Mouse (Mus musculus): ENCODE measurements around the gene Il17f. TPM values are rescaled to one million over a fixed set of nuclear protein-coding genes. Genes with fewer than 3 reads are reported as not detected.
A peak's percentile ranks its signal among the peaks of the same experiment; 100 is the strongest.

Il17f gene
- total and polyA plus RNA-seq, 2 experiments from 2014 or later = not detected

DNA sequence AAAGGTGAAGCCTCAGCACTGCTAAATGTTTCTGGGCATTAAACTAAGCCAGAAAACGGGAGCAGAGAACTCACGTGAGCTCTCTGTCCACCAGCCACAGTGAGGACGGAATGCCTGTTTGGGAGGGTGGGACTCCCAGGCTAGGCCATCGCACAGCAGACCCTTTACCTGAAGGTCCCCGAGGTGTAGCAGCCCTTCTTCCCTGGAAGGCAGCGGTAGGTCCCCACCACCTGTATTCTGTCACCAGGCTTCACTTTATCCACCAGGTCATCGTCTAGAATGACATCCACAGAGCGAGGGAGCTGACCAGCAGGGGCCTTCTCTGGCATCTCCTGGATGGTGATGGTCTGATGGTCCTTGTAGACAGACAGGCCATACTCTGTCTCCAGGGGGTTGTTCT lies 24.1 kb upstream of the Il17f start:
- H3K27me3 ChIP-seq (ENCODE audit: insufficient read depth, low read length) = no peaks in the 10 kb centered on the region
- no peak for ATAC-seq
- H3K9me3 ChIP-seq (ENCODE audit: low read length) = no peaks in the 10 kb centered on the region
- no peak overlapping the region for H3K27ac ChIP-seq (ENCODE audit: low read depth, low read length)
- H3K36me3 ChIP-seq (ENCODE audit: insufficient read depth) = no peaks in the 10 kb centered on the region
- no peak overlapping the region for H3K4me2 ChIP-seq (ENCODE audit: low read depth)
- no peak overlapping the region for H3K4me3 ChIP-seq (ENCODE audit: low read depth, low read length)
- no peak for DNase-seq
- WGBS = 91% methylated on average over 8 of the region's 8 CpGs
- TF ChIP-seq CTCF (IDR thresholded peaks at IDR 0.05; ENCODE audit: low read depth) = no peak
- no peak overlapping the region for H3K9ac ChIP-seq
- H3K4me1 ChIP-seq (ENCODE audit: insufficient read depth) = no peaks in the 10 kb centered on the region

DNA sequence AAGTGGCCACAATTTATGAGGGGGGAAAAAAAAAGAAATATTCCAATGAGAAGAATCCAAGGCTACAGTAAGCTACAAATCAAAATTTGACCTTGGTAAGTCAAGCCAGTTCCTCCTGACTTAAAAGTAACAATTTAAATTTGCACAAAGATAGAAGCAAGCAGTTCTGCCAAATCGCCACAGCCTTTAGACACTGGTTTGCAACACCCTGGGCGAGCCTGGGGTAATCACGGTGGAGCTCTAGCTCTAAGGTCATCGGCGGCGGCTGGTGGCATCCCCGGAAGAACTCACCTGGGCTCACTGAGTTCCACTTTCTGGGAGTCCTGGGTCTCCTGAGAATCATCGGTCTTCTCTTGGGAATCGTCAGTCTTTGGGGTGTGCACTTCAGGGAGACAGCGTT lies 14.1 kb upstream of the Il17f start:
- H3K4me2 ChIP-seq (ENCODE audit: low read depth) = no peak overlapping the region
- no peak overlapping the region for H3K27ac ChIP-seq (ENCODE audit: low read depth, low read length)
- ATAC-seq = no peak
- H3K27me3 ChIP-seq (ENCODE audit: insufficient read depth, low read length) = no peaks in the 10 kb centered on the region
- peaks cover 8% of the 10 kb centered on the region; the same call in 1 of the 2 replicates for H3K36me3 ChIP-seq (ENCODE audit: insufficient read depth)
- no peak for TF ChIP-seq CTCF (IDR thresholded peaks at IDR 0.05; ENCODE audit: low read depth)
- no peak overlapping the region for H3K4me3 ChIP-seq (ENCODE audit: low read depth, low read length)
- WGBS = 96% methylated on average over 10 of the region's 10 CpGs
- no peaks in the 10 kb centered on the region for H3K4me1 ChIP-seq (ENCODE audit: insufficient read depth)
- DNase-seq = no peak
- no peaks in the 10 kb centered on the region for H3K9me3 ChIP-seq (ENCODE audit: low read length)
- no peak overlapping the region for H3K9ac ChIP-seq

DNA sequence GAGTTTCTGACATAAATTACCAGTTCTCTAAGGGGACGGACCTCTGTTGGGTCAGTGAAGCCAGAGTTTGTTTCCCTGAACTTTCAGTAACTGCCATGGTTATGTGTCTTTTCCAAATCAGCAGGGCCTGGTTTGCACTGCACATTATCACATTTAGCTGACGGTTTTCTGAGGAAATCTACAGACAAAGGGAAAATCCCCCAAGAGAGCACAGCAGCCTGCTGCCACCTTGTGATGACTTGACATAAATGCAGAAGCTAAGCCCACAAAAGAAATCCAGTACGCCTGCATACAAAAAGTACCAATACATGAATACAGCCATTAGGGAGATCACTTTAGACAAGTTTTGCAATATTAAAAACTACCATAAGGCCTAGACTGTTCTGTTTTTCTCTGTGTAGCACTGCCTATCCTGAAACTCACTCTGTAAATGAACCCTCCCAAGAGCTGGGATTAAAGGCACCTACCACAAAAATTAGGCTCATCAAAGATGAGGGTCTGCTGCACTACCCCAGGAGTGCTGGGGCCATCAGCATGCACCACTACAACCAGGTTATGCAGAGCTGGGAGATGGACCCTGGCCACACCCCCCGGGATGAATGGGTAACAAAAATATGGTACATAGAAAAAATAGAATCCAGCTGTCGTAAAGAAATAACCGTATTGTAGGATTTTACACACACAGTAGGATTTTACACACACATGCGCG lies 11.4 kb upstream of the Il17f start:
- H3K4me3 ChIP-seq (ENCODE audit: low read depth, low read length) = no peak overlapping the region
- ATAC-seq = peak; percentile 95
- DNase-seq = peak; percentile 89
- WGBS = 72% methylated on average over 8 of the region's 8 CpGs
- H3K9ac ChIP-seq = no peak overlapping the region
- H3K4me2 ChIP-seq (ENCODE audit: low read depth) = no peak overlapping the region
- no peaks in the 10 kb centered on the region for H3K9me3 ChIP-seq (ENCODE audit: low read length)
- TF ChIP-seq CTCF (IDR thresholded peaks at IDR 0.05; ENCODE audit: low read depth) = peak; percentile 83
- H3K4me1 ChIP-seq (ENCODE audit: insufficient read depth) = no peaks in the 10 kb centered on the region
- peaks cover 4% of the 10 kb centered on the region; the same call in 1 of the 2 replicates for H3K36me3 ChIP-seq (ENCODE audit: insufficient read depth)
- H3K27ac ChIP-seq (ENCODE audit: low read depth, low read length) = peak overlapping the region; percentile 24; the same call in 1 of the 2 replicates
- H3K27me3 ChIP-seq (ENCODE audit: insufficient read depth, low read length) = no peaks in the 10 kb centered on the region

DNA sequence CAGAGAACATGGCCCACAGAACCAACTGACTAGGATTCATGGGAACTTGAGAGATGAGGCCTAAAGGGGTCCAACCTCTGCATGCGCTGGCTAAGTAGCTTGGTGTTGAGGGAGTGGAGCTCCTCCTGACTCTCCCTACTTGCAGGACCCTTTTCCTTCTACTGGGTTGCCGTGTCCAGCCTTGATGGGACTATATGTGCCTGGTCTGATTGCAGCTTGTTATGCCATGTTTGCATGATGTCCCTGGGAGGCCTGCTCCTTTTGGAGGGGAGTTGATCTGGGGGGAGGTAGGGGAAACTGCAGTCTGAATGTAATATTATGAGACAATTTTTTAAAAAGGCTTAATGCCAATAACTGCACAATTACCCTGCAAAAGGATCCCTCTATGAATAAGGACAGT lies 10.9 kb upstream of the Il17f start:
- 91% methylated on average over 2 of the region's 2 CpGs for WGBS
- peak; percentile 35 for ATAC-seq

DNA sequence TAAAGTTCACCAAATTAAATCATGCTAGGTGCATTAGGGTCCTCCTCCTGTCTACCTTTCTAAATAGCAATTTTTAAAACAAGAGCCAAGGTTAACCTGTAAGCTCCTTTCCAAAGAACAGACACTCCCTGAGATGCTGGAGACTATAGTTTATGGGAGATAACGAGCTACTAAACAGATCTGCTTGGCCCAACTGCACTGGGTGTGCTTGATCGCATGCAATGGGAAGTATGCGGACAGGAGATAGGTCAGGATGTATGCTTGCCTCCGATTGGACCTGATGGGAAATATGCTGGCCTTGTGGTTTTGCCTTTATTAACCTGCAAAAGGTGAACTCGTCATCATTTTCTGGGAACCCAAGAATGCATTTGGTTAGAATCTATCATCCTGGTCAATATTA lies 4.8 kb upstream of the Il17f start:
- TF ChIP-seq CTCF (IDR thresholded peaks at IDR 0.05; ENCODE audit: low read depth) = no peak
- Histone ChIP-seq H3K9ac (no peak overlapping the region), H3K9me3 (ENCODE audit: low read length) (no peaks in the 10 kb centered on the region), H3K36me3 (ENCODE audit: insufficient read depth) (no peaks in the 10 kb centered on the region), H3K27ac (ENCODE audit: low read depth, low read length) (no peak overlapping the region), H3K4me1 (ENCODE audit: insufficient read depth) (no peaks in the 10 kb centered on the region), H3K4me2 (ENCODE audit: low read depth) (no peak overlapping the region), H3K4me3 (ENCODE audit: low read depth, low read length) (no peak overlapping the region), H3K27me3 (ENCODE audit: insufficient read depth, low read length) (no peaks in the 10 kb centered on the region)
- 91% methylated on average over 5 of the region's 5 CpGs for whole genome bisulfite sequencing
- ATAC-seq = no peak
- no peak for DNase-seq

More for the DNA sequence above, 10.9 kb upstream of the Il17f start:
- no peak overlapping the region for H3K4me3 ChIP-seq (ENCODE audit: low read depth, low read length)
- H3K4me2 ChIP-seq (ENCODE audit: low read depth) = no peak overlapping the region
- H3K9ac ChIP-seq = no peak overlapping the region
- no peaks in the 10 kb centered on the region for H3K27me3 ChIP-seq (ENCODE audit: insufficient read depth, low read length)
- H3K4me1 ChIP-seq (ENCODE audit: insufficient read depth) = no peaks in the 10 kb centered on the region
- no peak for TF ChIP-seq CTCF (IDR thresholded peaks at IDR 0.05; ENCODE audit: low read depth)
- H3K27ac ChIP-seq (ENCODE audit: low read depth, low read length) = peak overlapping the region; percentile 24
- no peaks in the 10 kb centered on the region; the same call in 1 of the 2 replicates for H3K36me3 ChIP-seq (ENCODE audit: insufficient read depth)
- no peak for DNase-seq
- no peaks in the 10 kb centered on the region for H3K9me3 ChIP-seq (ENCODE audit: low read length)

DNA sequence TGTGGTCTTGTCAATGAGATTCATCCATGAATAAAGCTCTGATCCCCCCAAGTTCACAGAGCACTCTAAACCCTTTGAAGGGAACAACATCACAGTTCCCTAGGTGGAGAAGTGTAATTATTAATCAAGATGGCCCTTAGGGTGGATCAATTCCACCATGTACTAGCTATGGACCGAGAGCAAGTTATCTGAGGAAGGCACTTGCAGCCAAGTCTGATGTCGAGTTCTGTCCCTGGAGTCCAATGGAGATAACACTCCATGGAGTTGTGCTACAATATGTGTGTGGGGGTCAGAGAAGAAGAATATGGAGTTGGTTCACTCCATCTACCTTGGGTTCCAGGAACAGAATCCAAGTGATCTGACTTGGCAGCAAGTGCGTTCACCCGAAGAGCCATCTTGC lies 4.3 kb upstream of the Il17f start:
- no peak for TF ChIP-seq CTCF (IDR thresholded peaks at IDR 0.05; ENCODE audit: low read depth)
- Histone ChIP-seq H3K27me3 (ENCODE audit: insufficient read depth, low read length) (no peaks in the 10 kb centered on the region), H3K9ac (no peak overlapping the region), H3K27ac (ENCODE audit: low read depth, low read length) (no peak overlapping the region), H3K36me3 (ENCODE audit: insufficient read depth) (no peaks in the 10 kb centered on the region), H3K4me3 (ENCODE audit: low read depth, low read length) (no peak overlapping the region), H3K9me3 (ENCODE audit: low read length) (no peaks in the 10 kb centered on the region), H3K4me1 (ENCODE audit: insufficient read depth) (no peaks in the 10 kb centered on the region), H3K4me2 (ENCODE audit: low read depth) (no peak overlapping the region)
- no peak for ATAC-seq
- WGBS = 95% methylated on average over 4 of the region's 4 CpGs
- no peak for DNase-seq

GRCm38 (mm10) chr1:20791414-20791813 lies 997 bp upstream of the Il17f start:
- ATAC-seq (no peak), DNase-seq (no peak)
- Histone ChIP-seq H3K27me3 (ENCODE audit: insufficient read depth, low read length) (no peaks in the 10 kb centered on the region), H3K4me3 (ENCODE audit: low read depth, low read length) (no peak overlapping the region), H3K27ac (ENCODE audit: low read depth, low read length) (no peak overlapping the region), H3K4me2 (ENCODE audit: low read depth) (no peak overlapping the region), H3K4me1 (ENCODE audit: insufficient read depth) (no peaks in the 10 kb centered on the region), H3K36me3 (ENCODE audit: insufficient read depth) (no peaks in the 10 kb centered on the region), H3K9me3 (ENCODE audit: low read length) (no peaks in the 10 kb centered on the region), H3K9ac (no peak overlapping the region)
- no peak for TF ChIP-seq CTCF (IDR thresholded peaks at IDR 0.05; ENCODE audit: low read depth)
- WGBS = 72% methylated on average over 7 of the region's 7 CpGs
